Mouse (Mus musculus) G1E (cell line): ENCODE measurements around the gene Cd40.

ENCODE experiments used
- CTCF ChIP-seq: IDR thresholded peaks from 2 replicates; pipeline ENCODE4 v1.5.1; 2012; ENCODE audit warnings: low read depth, low read length, inconsistent platforms, mixed read lengths
- TAL1 ChIP-seq: conservative IDR thresholded peaks from 2 replicates; pipeline ENCODE4 v1.6.1; 2012; ENCODE audit warnings: low read depth, low read length, inconsistent platforms, mixed read lengths

- no peak for TF ChIP-seq CTCF
- no peak for TF ChIP-seq TAL1
These were observed 12.3 kb upstream of the Cd40 start for GRCm38 (mm10) chr2:165043090-165043636.
